Mouse (Mus musculus) adrenal gland, postnatal 14 days (tissue): Measurements from ENCODE around the gene Btbd3. TPM values are rescaled to one million over a fixed set of nuclear protein-coding genes. Genes with fewer than 3 reads are reported as not detected.

Experiments
- DNase-seq: peaks from one replicate; pipeline ENCODE4 v3.0.0; 2021; ENCODE audit warnings: mixed read lengths
- total RNA-seq: library from RNA; stranded (reverse); gene quantifications from 2 replicates; pipeline ENCODE4 v1.2.3, GENCODE M21; 2021

Btbd3 gene
- total RNA-seq, 1 experiment from 2014 or later = 28.1 TPM

- no peak for DNase-seq
Observed at GRCm38 (mm10) chr2:138539655-138540054, 283.3 kb downstream of the Btbd3 start.

- no peak for DNase-seq
Observed at GRCm38 (mm10) chr2:138548990-138549389, 292.6 kb downstream of the Btbd3 start.

DNA sequence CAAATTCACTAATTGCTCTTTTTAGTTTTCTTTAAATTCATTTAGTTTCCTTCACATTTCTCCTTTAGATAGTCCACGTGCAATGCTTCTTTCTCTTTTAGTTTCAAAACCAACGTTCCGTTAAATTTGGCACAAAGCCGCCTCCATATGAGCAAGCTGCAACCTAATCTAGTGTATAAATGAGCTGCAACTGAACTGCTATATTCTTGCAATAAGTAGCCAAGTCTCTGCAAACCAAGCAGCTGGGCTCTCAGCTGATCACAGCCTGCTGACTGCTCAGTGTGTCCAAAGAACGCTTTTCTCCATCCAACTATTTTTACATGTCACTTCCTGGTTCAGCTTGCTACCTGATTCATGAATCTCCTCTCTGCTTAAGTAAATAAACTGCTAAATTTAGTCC is 295.2 kb downstream of the Btbd3 start:
- DNase-seq = no peak

DNA sequence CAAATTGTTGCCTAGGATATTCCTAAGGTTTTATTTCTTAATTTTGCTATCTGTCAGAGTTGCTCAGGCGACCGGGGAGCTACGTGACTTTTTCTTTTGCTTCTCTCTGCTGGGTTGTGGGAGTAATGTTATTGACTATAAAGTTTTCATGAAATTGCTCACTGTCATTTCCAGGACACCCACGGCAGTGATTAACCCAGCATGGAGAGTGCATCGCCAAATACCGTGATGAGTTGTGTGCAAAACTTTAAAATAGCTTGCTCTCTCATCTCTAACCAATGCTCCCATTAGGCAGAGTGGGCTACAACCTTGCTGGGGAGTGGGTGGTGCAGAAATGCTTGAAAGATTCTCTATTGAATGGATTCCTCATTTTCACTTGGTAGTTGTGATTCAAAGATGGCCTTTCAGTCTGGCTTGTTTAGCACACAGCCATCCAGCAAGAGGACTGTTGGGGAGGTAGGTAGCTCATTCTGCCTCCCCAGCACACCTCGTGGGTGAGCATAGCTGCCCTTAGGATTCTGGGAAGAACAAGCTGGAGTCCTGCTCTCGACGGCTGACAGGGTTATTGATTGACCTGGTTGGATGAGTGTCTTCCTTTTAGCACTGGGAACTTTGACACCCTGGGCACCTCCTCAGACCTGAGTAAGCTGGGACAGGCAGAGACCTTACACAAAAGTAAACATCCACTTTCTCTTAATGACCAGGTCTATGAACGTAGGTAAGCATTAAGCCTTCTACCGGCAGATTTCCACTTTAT is 298.9 kb downstream of the Btbd3 start:
- DNase-seq = no peak

GRCm38 (mm10) chr2:138585930-138586329 is 329.6 kb downstream of the Btbd3 start:
- DNase-seq = no peak

- DNase-seq = no peak
Observed at GRCm38 (mm10) chr2:138587335-138587734, 331.0 kb downstream of the Btbd3 start.

GRCm38 (mm10) chr2:138587795-138588545 is 331.6 kb downstream of the Btbd3 start:
- no peak for DNase-seq

- no peak for DNase-seq
Observed at GRCm38 (mm10) chr2:138589105-138589504, 332.7 kb downstream of the Btbd3 start.

DNA sequence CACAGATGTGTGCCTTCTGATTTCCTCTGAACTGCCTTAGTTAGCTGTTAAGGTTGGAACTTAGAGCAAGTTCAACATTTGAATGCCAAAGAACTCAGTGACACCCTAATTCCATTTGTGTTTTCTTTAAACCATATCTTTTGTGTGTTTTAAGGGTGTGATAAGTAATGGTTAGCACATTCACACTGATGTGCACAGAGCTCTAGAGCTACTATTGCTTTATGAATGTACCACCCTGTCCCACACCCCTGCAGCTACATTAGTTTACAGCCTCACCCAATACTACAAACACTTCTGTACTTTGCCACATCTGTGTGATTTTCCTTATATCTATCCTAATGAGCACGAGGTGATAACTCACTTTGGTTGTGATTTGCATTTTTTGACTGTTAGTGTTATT is 333.9 kb downstream of the Btbd3 start:
- no peak for DNase-seq

GRCm38 (mm10) chr2:138612361-138612760 is 356.0 kb downstream of the Btbd3 start:
- DNase-seq = no peak

DNA sequence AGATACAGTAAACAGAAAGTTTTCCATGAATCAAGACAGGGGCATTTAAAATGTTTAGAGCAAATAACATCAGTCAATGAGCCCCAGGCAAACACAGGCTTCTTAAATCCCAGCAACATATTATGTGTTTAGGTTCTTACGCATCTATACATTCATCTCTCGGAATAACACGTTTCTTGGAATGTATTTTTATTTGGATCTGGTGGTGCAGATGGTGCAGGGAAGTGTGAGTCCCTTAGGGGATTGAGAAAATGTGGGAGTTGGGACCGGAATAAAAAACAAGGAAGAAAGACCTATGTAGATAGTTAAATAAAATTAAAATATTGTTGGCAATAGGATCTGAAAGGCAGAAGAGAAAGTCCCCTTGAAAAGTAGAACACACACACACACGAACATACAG is 361.1 kb downstream of the Btbd3 start:
- DNase-seq = no peak
